11 mouse cellular contexts compared by ENCODE assay signal in the genomic region with DNA sequence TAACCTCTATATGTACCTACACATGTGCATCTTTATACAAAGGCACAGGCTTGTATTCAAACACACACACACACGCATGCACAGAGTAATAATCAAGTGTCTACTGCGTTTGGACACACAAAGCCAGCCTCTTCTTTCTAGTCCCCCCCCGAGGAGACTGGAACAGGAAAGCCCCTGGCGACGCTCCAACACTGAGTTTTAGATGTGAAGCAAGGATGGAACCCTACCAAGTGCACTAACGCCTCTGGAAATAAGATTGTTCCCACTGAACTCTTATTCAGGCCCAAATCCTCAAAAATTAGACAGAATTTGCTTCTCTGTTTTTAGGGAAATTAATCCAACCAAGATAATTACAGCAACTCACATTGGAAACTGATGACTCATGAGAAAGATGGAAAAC.
DNase-seq lines count a peak whose midpoint lies in the region; ATAC-seq and TF ChIP-seq lines count a peak whose summit lies in the region.
"Had no signal": no experiment of that assay in that cellular context is flagged by ENCODE, and none has a peak within 500 bp of the region (broad histone marks: within the 10 kb centered on the region; RNA-seq: fewer than 3 reads in every experiment).

No protein-coding gene starts in this region.

- intact Hi-C loops in left cerebral cortex, postnatal 36 days (cut with DNase I): loop anchor here (10.0 kb wide), 1 partner anchor 100 kb away; no protein-coding TSS in a partner anchor

- no peaks in the 10 kb centered on the region for H3K4me1 ChIP-seq in embryonic facial prominence, embryonic 14.5 days (ENCODE audit: control insufficient read depth, insufficient read depth, low read length)
- peaks cover 30% of the 10 kb centered on the region for H3K4me1 ChIP-seq in embryonic facial prominence, embryonic 10.5 days

- WGBS in embryonic facial prominence, embryonic 14.5 days: 75% methylated on average over 6 of the region's 6 CpGs
- WGBS in embryonic facial prominence, embryonic 10.5 days: 89% methylated on average over 6 of the region's 6 CpGs

- no peak for TF ChIP-seq CTCF in brain, embryonic 14.5 days (IDR thresholded peaks at IDR 0.05; ENCODE audit: borderline replicate concordance, extremely low read depth, insufficient read depth, insufficient read length)

- H3K9ac ChIP-seq in embryonic facial prominence, embryonic 14.5 days (ENCODE audit: low read depth, low read length): no peak overlapping the region

- no peaks in the 10 kb centered on the region for H3K9me3 ChIP-seq in embryonic facial prominence, embryonic 14.5 days (ENCODE audit: control insufficient read depth, low read length)
- H3K9me3 ChIP-seq in embryonic facial prominence, embryonic 10.5 days: no peaks in the 10 kb centered on the region

- no peaks in the 10 kb centered on the region for H3K27me3 ChIP-seq in embryonic facial prominence, embryonic 14.5 days (replicated peaks; ENCODE audit: control insufficient read depth, insufficient read depth, low read length)
- H3K27me3 ChIP-seq in embryonic facial prominence, embryonic 10.5 days (replicated peaks; ENCODE audit: low read depth, poor library complexity, severe bottlenecking): no peaks in the 10 kb centered on the region

- no peak overlapping the region for H3K4me3 ChIP-seq in embryonic facial prominence, embryonic 14.5 days (ENCODE audit: low read depth, low read length)
- H3K4me3 ChIP-seq in embryonic facial prominence, embryonic 10.5 days: no peak overlapping the region

- ATAC-seq in embryonic facial prominence, embryonic 14.5 days (ENCODE audit: low read depth): no peak

- H3K27ac ChIP-seq in embryonic facial prominence, embryonic 14.5 days (replicated peaks; ENCODE audit: low read depth, low read length): no peak overlapping the region
- H3K27ac ChIP-seq in embryonic facial prominence, embryonic 10.5 days (replicated peaks): no peak overlapping the region
- H3K27ac ChIP-seq: macrophage had no signal

- peak; percentile 46 for DNase-seq in embryonic facial prominence, embryonic 14.5 days (ENCODE audit: low spot score)
- no peak for DNase-seq in embryonic facial prominence, embryonic 10.5 days (ENCODE audit: low spot score)
- DNase-seq in kidney, postnatal 36 days: peak; percentile 27 to 62
- no peak for DNase-seq in kidney, adult 11 months
- peak; percentile 24 for DNase-seq in MN1 (ENCODE audit: low spot score)
- peak; percentile 34 for DNase-seq in brain, embryonic 14.5 days (ENCODE audit: low read depth)
- no peak for DNase-seq in left cerebral cortex, postnatal 36 days (ENCODE audit: low spot score in 2 of 2)
- DNase-seq in yolk sac, embryonic 10.5 days (ENCODE audit: low spot score): no peak
- DNase-seq: cerebellum, adult 18-20 months had no signal

- H3K36me3 ChIP-seq in embryonic facial prominence, embryonic 14.5 days (ENCODE audit: control insufficient read depth, insufficient read depth, low read length): peaks cover 16% of the 10 kb centered on the region
- H3K36me3 ChIP-seq in embryonic facial prominence, embryonic 10.5 days (replicated peaks): peaks cover 89% of the 10 kb centered on the region

- no peak overlapping the region for H3K4me2 ChIP-seq in embryonic facial prominence, embryonic 14.5 days (ENCODE audit: low read depth, low read length)
- H3K4me2 ChIP-seq: liver, embryonic 11.5 days had no signal

- TF ChIP-seq POLR2A in brain, embryonic 14.5 days (IDR thresholded peaks at IDR 0.05; ENCODE audit: borderline replicate concordance, extremely low read depth, insufficient read depth, insufficient read length, poor library complexity, severe bottlenecking): no peak

Comparison
In these comparisons a context has a peak if more than half of its experiments do, and no peak if none do; other contexts are left out.
1. DNase-seq: peak in embryonic facial prominence, embryonic 14.5 days (single experiment), kidney, postnatal 36 days (2 of 2), MN1 (single experiment) and brain, embryonic 14.5 days (single experiment); none in embryonic facial prominence, embryonic 10.5 days (single experiment), kidney, adult 11 months (single experiment), left cerebral cortex, postnatal 36 days (0 of 2) and yolk sac, embryonic 10.5 days (single experiment).